Mouse (Mus musculus) activated CD4-positive, CD25-positive, alpha-beta regulatory T cell, adult 4 months (primary cell): Measurements from ENCODE around the gene Igfbp1. TPM values are rescaled to one million over a fixed set of nuclear protein-coding genes. Genes with fewer than 3 reads are reported as not detected.

Source experiments
- ATAC-seq: one replicate; pipeline ENCODE4 v1.8.0; 2017
- polyA plus RNA-seq, 2 experiments: library from polyadenylated mRNA; unstranded; fragments of 100-300 nt; shearing (Covaris generic); gene quantifications; one replicate each; pipeline ENCODE4 v1.2.1; 2017

Gene Igfbp1
- polyA plus RNA-seq, 2 experiments from 2014 or later, result not detected

DNA sequence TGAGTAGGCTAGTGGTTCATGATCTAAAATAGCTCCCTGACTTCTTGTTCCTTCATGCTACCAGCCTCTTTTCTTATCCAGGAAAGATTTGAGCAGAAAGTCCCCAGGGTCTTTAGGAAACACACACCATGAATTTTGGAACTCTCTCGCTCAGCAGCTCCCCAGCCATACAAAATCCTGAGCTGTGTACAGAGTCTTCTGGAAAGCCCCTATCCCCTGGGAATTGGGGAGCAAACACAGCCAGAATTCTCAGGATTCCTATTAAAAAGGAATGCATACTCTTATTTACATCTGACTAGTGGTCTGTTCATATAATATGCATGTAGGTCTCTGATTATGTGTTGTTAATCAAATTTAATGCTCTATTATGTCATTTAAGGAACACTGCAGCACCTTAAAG, 36.9 kb downstream of the Igfbp1 start:
- ATAC-seq, result no peak

- ATAC-seq, result no peak
Measured at GRCm38 (mm10) chr11:7234981-7235609, 37.5 kb downstream of the Igfbp1 start.

DNA sequence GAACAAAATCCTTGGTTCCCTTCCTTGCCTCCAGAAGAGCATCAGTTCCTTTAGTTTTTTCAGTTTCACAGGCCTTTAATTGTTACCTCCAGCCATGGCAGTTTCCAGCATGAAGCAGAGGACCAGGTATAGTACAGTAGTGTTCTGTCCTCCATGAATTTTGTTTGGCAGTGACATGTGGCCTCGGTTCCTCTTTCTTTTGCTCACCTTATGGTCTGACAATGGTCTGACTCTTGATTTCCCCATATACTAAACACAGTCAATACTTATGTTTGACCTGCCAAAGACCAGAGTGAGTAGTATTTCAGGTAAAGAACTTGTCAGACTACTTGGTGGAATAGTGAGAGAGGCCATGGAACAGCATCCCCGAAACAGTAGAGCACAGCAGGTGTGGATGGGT, 39.2 kb downstream of the Igfbp1 start:
- ATAC-seq, result no peak

DNA sequence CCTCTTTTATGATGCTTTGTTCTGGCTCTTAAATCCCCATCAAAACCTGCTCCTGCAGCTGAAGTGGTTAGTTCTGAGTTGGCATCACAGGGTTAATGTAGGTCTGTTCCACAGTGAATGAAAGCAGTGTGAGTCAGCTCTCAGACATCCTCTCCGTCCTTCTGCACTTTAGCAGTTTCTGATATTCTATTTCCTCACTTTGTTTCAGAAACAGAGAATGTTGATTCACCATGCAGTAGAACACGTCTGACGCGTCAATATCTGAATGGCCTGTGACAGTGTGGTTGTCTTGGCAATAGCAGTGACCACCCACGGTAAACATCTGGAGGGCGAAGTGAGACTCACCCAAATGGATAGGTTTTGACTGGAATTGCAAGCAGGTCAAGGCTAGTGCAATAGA, 40.1 kb downstream of the Igfbp1 start:
- ATAC-seq, result no peak

GRCm38 (mm10) chr11:7238546-7238945, 41.0 kb downstream of the Igfbp1 start:
- ATAC-seq, result no peak

- ATAC-seq, result no peak
Measured at GRCm38 (mm10) chr11:7239041-7239740, 41.6 kb downstream of the Igfbp1 start.

DNA sequence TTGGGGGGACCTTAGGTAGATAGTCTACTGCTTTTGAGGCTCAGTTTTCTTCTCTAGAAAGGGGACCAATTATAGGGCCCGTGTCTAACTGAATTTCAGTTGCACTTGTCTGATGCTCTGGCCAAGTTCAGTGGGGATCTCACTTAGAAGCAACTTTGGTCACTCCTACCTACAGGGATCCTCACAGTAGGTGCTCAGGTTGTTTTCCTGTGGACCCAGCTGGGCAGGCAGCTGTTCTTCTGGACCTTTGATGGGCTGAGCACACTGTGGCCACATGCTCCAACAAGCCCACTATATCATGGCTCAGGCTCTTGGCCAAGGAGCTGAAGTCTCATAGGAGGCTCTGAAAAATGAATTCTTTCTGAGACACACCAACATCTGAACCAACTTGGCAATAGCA, 47.2 kb downstream of the Igfbp1 start:
- ATAC-seq, result no peak

DNA sequence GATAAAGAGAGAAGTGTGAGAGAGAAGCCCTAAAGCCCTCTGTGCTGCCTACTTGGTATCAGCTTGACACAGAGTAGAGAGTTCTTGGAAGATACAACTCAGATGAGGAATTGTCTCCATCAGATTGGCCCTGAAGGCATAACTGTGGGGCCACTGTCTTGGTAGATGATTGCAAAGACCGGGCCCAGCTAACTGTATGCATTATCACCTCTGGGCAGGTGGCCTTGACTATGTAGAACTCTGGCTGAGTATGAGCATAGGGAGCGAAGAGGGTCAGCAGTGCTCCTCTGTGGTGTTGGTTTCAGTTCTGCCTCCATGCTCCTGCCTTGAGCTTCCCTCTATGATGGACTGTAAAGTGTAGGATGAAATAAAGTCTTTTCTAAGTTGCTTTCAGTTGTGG, 52.8 kb downstream of the Igfbp1 start:
- ATAC-seq, result no peak

DNA sequence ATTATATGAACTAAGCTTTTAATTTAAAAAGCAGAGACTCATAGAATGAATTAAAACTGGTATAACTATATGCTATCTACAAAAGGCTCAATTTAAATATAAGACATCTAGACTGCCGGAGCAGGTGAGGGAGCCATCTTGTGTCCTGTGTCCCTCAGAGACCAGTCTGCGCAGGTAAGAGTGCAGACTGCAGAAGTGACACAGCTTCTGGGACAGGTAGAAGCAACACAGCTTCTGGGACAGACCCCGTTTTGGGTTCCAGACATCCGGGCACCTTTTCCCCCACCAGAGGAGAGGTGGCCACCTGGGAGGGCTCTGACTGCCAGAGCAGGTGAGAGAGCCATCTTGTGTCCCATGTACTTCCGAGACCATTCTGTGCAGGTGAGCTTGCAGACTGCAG, 53.3 kb downstream of the Igfbp1 start:
- no peak for ATAC-seq

Other genes starting within 250 kb of the Igfbp1 start
- gene Adcy1, start 134.3 kb upstream of the Igfbp1 start, polyA plus RNA-seq, result under 1 TPM in 1 of 2 experiments, not detected in 1; 0.09 TPM
- gene Gm11985, start 9.2 kb upstream of the Igfbp1 start, polyA plus RNA-seq, result not detected
- gene Igfbp3, start 16.1 kb downstream of the Igfbp1 start, polyA plus RNA-seq, result not detected